Mouse (Mus musculus) neural tube, embryonic 12.5 days (tissue): Measurements from ENCODE around the gene Paf1. TPM values are rescaled to one million over a fixed set of nuclear protein-coding genes. Genes with fewer than 3 reads are reported as not detected.

Experiments used
- ATAC-seq: fragments of 200-750 bp; cut with Nextera tagmentation; 2 replicates; pipeline ENCODE4 v1.8.0; 2017; ENCODE audit warnings: low read depth, mild to moderate bottlenecking, moderate TSS enrichment, moderate library complexity; ENCODE audit not compliant: low FRiP score
- H3K27ac ChIP-seq: fragments of 300-500 bp; sonication (generic); 2 replicates; pipeline ENCODE4 v1.5.1; 2016
- H3K27me3 ChIP-seq: fragments of 300-500 bp; sonication (generic); replicated peaks from 2 replicates; pipeline ENCODE4 v1.6.1; 2016; ENCODE audit warnings: mild to moderate bottlenecking
- H3K36me3 ChIP-seq: fragments of 300-500 bp; sonication (generic); 2 replicates; pipeline ENCODE4 v1.6.1; 2016; ENCODE audit warnings: mild to moderate bottlenecking
- H3K4me1 ChIP-seq: fragments of 300-500 bp; sonication (generic); 2 replicates; pipeline ENCODE4 v1.6.1; 2016
- H3K4me2 ChIP-seq: fragments of 300-500 bp; sonication (generic); replicated peaks from 2 replicates; pipeline ENCODE4 v1.6.1; 2016; ENCODE audit warnings: mild to moderate bottlenecking
- H3K4me3 ChIP-seq: fragments of 300-500 bp; sonication (generic); 2 replicates; pipeline ENCODE4 v1.5.1; 2016
- H3K9ac ChIP-seq: fragments of 300-500 bp; sonication (generic); 2 replicates; pipeline ENCODE4 v1.6.1; 2016; ENCODE audit warnings: mild to moderate bottlenecking
- H3K9me3 ChIP-seq: fragments of 300-500 bp; sonication (generic); 2 replicates; pipeline ENCODE4 v1.6.1; 2016; ENCODE audit warnings: mild to moderate bottlenecking
- WGBS: fragments of 180-500 bp; shearing (Covaris S2); methylation state at CpG from one replicate; pipeline ENCODE4 v1.1.7; 2016; 5-methylcytosine and 5-hydroxymethylcytosine counted together
- polyA plus RNA-seq: library from polyadenylated mRNA; unstranded; fragments of >200 nt; fragmentation: Nextera tagmentation; extraction: Ambion mirVana; gene quantifications from 2 replicates; pipeline ENCODE4 v1.2.1, GENCODE M21; 2016

Gene Paf1
- polyA plus RNA-seq, 1 experiment from 2014 or later: 85.3 TPM

DNA sequence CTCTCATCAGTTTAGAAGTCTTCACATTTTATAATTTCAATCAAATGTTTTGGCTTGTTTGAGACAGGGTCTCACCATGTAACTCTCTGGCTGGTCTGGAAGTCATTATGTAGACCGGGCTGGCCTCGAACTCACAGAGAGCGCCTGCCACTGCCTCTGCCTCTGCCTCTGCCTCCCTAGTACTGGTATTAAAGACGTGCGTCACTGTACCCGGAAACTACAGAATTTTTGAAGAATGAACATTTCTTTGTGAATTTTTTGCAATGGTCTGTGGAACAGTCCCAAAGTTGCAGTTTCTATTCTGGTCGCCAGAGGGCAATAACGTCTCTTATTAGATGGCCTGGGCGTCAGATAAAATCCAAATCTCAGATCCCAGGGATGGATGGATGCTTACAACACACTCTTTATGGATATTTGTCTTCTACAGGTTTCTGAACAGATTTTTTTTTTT, 19.6 kb upstream of the Paf1 start:
- H3K9me3 ChIP-seq: no peaks in the 10 kb centered on the region
- H3K27me3 ChIP-seq: peaks cover 7% of the 10 kb centered on the region; the same call in 1 of the 2 replicates
- WGBS: under 1% methylated on average over 9 of the region's 9 CpGs
- ATAC-seq: 0 out of 2 replicates have a peak, but pooled peaks have one; percentile 0
- peaks cover 18% of the 10 kb centered on the region for H3K36me3 ChIP-seq
- peaks cover 58% of the 10 kb centered on the region for H3K4me1 ChIP-seq
- no peak overlapping the region for H3K9ac ChIP-seq
- H3K4me2 ChIP-seq: peak overlapping the region; percentile 90
- H3K4me3 ChIP-seq: peak overlapping the region; percentile 69
- no peak overlapping the region for H3K27ac ChIP-seq

DNA sequence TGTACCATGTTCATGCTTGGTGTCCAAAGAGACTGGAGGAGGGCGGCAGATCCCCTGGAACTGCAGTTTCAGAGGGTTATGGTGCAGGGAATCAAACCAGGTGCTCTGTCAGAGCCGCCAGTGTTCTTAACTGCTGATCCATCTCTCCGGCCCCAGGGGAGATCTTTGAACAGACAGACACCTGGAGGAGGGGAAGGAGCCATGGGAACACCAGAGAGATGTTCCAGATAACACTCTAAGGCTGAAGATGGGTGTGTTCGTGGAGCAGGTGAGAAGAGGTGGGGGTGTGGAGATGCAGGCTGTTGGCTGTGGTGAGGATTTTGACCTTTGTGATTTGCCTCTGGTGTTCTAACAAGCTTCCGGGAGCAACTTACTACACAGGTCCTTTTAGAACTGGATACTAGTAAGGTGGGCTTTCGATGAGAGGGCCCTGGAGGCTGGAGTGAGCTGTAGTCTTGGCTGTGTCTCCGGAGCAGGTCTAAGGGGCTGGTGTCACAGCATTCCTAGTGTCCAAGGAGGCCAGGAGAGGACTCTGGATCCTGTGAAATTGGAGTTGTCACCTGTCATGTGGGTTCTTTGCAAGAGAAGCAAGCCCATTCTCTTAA, 18.8 kb upstream of the Paf1 start:
- Histone ChIP-seq H3K4me3 (no peak overlapping the region), H3K36me3 (peaks cover 10% of the 10 kb centered on the region)
- 86% methylated on average over 7 of the region's 7 CpGs for WGBS

DNA sequence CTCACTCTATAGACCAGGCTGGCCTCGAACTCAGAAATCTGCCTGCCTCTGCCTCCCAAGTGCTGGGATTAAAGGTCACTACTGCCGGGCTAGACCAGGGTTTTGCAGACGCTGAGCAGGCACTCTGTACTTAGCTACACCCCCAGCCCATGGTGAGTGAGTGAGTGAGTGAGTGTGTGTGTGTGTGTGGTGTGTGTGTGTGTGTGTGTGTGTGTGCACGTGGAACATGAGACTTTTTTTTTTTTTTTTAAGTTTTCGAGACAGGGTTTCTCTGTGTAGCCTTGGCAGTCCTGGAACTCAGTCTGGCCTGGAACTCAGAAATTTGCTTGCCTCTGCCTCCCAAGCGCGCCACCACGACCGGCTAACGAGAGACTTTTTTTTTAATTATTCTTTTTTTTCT, 18.1 kb upstream of the Paf1 start:
- Histone ChIP-seq H3K9me3 (no peaks in the 10 kb centered on the region), H3K27ac (no peak overlapping the region), H3K4me2 (peak overlapping the region; percentile 66), H3K4me3 (no peak overlapping the region), H3K36me3 (peaks cover 3% of the 10 kb centered on the region; the same call in 1 of the 2 replicates), H3K4me1 (peaks cover 59% of the 10 kb centered on the region), H3K9ac (no peak overlapping the region), H3K27me3 (peaks cover 7% of the 10 kb centered on the region; the same call in 1 of the 2 replicates)
- no peak for ATAC-seq
- WGBS: 84% methylated on average over 10 of the region's 10 CpGs

More for the DNA sequence above, 18.8 kb upstream of the Paf1 start:
- H3K9ac ChIP-seq: no peak overlapping the region
- H3K27me3 ChIP-seq: peaks cover 7% of the 10 kb centered on the region; the same call in 1 of the 2 replicates
- H3K27ac ChIP-seq: no peak overlapping the region
- H3K4me2 ChIP-seq: no peak overlapping the region
- ATAC-seq: no peak
- H3K9me3 ChIP-seq: no peaks in the 10 kb centered on the region
- peaks cover 61% of the 10 kb centered on the region for H3K4me1 ChIP-seq

DNA sequence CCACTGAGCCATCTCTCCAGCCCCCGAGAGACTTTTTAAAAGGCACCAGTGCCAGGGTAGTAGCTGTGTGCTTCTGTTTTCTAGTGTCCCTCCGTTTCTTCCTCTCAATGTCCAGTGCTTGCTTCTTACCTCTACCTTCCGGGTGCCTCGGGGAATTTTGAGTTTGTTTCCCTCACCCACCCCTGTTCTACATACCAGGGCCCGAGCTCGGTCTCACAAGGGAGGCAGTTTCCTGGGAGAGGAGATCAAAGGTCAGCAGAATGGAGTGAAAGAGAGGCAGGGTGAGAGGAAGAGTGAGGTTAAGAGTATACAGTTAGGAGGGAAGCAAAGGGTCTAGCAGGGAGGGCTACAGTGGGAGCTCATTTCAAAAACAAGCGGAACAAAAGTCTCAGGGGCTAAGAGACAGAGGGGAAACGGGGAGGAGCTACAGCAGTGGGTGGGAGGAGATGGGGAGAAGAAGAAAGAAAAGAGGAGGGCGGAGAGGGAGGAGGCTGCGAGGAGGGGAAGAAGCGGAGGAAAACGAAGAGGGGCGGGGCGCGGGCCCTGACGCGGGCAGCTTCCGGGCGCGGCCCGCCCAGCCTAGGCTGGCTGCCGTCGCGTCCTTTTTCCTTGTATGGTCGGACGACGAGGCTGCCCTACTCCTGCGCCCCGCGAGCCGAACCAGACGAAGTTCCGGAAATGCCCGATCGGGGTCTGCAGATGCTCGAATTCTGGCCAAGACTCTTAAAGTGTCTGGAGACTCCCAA, 17.4 kb upstream of the Paf1 start:
- Histone ChIP-seq H3K9ac (peak overlapping the region; percentile 56), H3K9me3 (no peaks in the 10 kb centered on the region), H3K36me3 (no peaks in the 10 kb centered on the region), H3K4me3 (peak overlapping the region; percentile 36), H3K4me2 (peak overlapping the region; percentile 66), H3K4me1 (peaks cover 53% of the 10 kb centered on the region), H3K27me3 (peaks cover 7% of the 10 kb centered on the region; the same call in 1 of the 2 replicates), H3K27ac (peak overlapping the region; percentile 86)
- peak; percentile 42 for ATAC-seq
- WGBS: 2% methylated on average over 35 of the region's 36 CpGs

DNA sequence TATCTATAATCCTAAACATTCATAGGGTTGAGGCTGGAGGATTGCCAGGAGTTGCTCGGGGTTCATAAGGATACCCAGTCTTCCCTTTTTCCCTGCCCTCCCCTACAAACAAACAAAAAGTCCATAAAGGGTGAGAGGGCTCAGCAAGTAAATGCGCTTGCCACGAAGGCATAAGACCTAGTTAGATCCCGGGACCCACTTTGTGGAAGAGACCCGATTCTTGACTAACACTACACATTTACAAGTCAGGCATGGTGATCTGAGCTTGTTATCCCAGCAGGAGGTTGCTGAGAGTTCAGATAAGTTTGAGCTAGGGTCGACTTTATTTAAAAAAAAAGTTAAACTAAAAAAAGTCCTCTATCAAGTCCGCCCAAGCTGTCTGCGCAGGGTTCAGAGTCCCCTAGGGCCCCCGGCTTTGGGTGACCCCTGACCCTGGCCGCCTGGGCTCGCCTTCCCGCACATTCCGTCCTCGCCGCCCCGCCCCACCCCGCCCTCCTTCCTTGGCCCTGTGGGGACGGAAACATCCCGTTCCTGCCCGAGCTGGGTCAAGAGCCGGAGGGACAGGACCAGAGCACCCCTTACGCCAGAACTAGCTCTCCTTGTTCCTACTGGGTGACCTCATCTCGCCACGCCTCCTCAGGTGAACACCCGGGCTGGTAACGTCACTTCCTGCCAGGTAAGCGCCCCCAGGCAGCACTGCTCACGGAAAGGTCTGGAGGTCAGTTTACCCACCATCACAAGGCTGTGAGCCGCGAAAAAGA, 16.6 kb upstream of the Paf1 start:
- ATAC-seq: no peak
- 5% methylated on average over 28 of the region's 30 CpGs for WGBS
- Histone ChIP-seq H3K9ac (peak overlapping the region; percentile 56), H3K4me3 (peak overlapping the region; percentile 36), H3K27me3 (peaks cover 7% of the 10 kb centered on the region; the same call in 1 of the 2 replicates), H3K4me1 (peaks cover 50% of the 10 kb centered on the region), H3K9me3 (no peaks in the 10 kb centered on the region), H3K27ac (peak overlapping the region; percentile 86), H3K36me3 (no peaks in the 10 kb centered on the region), H3K4me2 (peak overlapping the region; percentile 66)

DNA sequence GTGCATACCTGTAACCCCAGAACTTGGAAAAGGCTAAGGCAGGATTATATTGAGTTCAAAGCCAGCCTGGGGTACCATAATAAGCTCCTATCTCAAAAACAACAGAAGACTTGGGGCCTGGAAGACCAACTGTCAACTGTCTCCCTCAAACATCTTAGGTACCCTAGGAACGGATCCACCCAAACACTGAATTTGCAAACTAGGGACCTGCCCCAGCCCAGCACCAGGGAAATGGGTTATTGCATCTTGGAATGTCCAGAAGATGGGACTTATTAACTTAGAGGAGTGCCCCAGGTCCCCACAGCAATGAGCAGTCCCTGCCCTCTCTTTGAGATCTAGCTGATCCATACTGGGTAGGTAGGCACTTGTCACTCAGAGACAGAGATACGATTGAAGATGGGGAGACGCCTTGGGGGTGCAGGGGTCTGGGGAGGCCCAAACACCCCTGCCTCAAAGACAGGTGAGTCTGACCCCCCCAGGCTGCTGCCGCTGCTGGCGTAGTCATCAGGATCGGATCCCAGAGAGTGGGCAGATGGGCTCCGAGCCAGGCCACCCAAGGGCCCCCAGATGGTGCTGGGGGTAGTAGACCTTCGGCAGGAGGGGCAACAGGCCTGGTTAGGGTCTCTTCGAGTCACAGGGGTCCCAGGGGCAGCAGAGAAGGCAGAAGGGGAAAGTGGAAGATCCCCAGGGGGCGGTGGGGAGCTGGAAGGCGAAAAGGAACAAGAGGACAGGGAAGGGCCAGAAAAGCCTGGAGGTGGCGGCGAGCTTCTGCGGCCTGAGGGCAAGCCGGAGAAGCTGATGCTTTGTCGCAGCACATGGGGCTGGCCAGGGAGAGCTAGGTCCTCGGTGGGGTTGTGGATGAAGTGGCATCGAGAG, 15.3 kb upstream of the Paf1 start:
- Histone ChIP-seq H3K9me3 (no peaks in the 10 kb centered on the region), H3K4me2 (peak overlapping the region; percentile 93), H3K27ac (no peak overlapping the region), H3K36me3 (no peaks in the 10 kb centered on the region), H3K9ac (peak overlapping the region; percentile 77; the same call in 1 of the 2 replicates), H3K4me1 (peaks cover 61% of the 10 kb centered on the region), H3K4me3 (peak overlapping the region; percentile 55; the same call in 1 of the 2 replicates), H3K27me3 (peaks cover 7% of the 10 kb centered on the region; the same call in 1 of the 2 replicates)
- 73% methylated on average over 18 of the region's 18 CpGs for WGBS
- no peak for ATAC-seq

DNA sequence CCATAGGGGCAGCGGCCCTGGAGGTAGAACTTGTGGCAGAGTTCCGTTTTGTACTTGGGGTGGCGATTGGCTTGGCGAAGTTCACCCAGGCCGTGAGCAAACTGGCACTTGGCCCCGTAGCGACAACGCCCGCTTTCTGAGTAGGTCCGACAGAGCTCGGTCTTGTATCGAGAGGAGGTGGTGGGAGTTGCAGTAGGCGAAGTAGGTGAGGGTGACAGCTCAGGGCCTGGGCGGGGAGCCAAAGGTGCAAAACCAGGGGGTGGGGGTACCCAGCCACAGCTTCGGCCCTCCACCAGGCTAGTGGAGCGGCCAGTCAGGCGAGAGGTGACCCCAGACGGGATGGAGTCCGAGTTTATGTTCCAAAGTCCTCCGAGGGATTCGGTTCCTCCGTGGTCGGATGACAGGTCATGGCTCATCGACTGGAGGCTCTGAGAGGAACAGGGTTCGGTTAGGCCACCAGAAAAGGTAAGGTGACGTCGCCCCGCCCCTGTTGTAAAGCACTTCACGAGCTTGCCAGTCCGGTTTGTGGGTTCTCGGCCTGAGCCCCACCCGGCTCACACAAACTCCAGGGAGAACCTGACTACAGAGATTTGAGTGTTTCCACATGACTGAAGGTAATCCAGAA, 14.6 kb upstream of the Paf1 start:
- H3K9ac ChIP-seq: peak overlapping the region; percentile 77
- H3K4me3 ChIP-seq: peak overlapping the region; percentile 55
- peaks cover 62% of the 10 kb centered on the region for H3K4me1 ChIP-seq
- H3K27ac ChIP-seq: no peak overlapping the region
- no peak for ATAC-seq
- H3K27me3 ChIP-seq: peaks cover 7% of the 10 kb centered on the region; the same call in 1 of the 2 replicates
- no peaks in the 10 kb centered on the region for H3K9me3 ChIP-seq
- WGBS: 44% methylated on average over 32 of the region's 32 CpGs
- H3K36me3 ChIP-seq: no peaks in the 10 kb centered on the region
- peak overlapping the region; percentile 93 for H3K4me2 ChIP-seq

DNA sequence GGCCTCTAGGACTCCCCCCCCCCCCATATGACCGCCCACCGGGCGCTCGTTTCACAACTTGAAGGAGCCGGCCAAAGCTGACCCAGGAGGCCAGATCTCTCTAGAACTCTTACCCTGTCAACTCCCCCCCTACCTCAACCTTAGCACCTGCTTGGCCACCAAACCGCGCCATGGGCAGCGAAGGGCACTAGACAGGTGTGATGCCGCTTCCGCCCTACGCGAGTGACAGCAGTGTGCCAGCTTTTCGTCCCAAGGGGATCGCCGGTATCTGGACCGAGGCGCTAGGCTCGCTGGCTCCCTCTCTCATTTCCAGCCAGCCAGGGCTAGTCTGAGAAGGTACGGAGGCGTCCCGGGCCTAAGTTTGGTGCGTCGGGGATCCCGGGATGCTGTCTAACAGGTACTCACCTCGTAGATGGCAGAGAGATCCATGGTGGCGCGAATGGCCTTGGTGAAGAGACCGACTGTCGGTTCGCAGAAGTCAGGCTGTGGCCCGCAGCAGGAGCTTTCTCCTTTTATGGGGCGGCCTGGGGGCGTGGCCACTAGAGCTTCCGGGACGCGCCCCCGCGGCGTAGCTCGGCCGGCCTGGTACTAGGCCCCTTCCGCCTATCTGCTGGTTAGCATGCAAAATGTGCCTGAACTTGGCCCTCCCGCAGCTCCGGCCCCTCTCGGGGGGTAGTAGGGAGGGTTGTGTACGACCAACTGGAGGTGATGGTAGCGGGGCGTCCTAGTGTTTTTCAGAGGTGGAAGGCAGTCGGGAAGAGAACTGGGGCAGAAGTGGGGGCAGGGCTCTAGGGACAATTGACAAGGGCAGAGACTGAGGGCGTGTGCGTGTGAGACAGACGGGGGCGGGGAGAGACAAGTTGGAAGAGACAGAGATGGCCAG, 13.7 kb upstream of the Paf1 start:
- ATAC-seq: peak; percentile 48

DNA sequence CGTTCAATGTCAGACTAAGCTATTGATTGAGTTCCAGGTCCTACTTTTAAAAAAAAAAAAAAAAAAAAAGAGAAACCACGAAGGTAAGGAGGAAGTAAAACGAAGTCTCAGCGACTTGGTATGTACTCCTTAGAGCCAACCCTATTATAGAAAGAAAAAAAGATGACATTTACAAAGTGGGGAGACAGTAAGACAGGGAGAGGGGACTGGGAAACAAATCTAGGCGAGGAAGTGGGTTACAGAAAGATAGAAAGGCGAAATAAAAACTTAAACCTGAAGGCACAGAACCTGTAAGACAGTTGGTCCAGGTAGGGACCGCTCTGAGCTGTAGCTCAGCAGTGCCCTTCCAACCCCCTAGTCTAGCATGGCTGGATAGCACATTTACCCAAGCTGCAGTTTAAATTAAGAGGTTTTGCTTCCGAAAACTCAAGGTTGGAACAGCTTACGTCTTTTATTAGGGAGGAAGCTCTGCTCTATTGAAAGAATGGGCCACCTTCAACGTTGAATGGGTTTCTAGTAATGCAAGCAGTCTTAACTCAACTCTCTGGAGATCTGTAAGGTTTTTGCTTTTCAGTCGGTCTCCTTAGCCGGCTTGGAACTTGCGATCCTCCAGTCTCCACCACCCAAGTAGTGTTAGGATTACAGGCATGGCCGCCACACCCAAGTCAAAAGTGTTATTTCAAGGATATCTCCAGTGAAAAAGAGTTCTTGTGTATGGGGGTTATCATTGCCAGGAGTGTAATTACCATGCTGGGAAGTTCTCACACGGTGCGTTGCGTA, 12.3 kb upstream of the Paf1 start, which contains the start of gene Zfp36:
TSS of gene Zfp36 (minus strand) at position 17 of the 780 bp plus-strand sequence.
- peak within 1 kb of the TSS; percentile 77 for H3K9ac ChIP-seq
- H3K27ac ChIP-seq: peak within 1 kb of the TSS; percentile 66
- peak within 1 kb of the TSS; percentile 93 for H3K4me2 ChIP-seq
- WGBS: 62% methylated on average over 17 of the region's 17 CpGs
- H3K4me3 ChIP-seq: peak within 1 kb of the TSS; percentile 55
- H3K36me3 ChIP-seq: peaks cover 1% of the 10 kb centered on the region; the same call in 1 of the 2 replicates
- no peak for ATAC-seq
- H3K27me3 ChIP-seq: peaks cover 7% of the 10 kb centered on the region; the same call in 1 of the 2 replicates
- no peaks in the 10 kb centered on the region for H3K9me3 ChIP-seq
- H3K4me1 ChIP-seq: peaks cover 53% of the 10 kb centered on the region

More for the DNA sequence above, 13.7 kb upstream of the Paf1 start:
- Histone ChIP-seq H3K27ac (peak overlapping the region; percentile 66), H3K4me3 (peak overlapping the region; percentile 55), H3K36me3 (no peaks in the 10 kb centered on the region), H3K27me3 (peaks cover 7% of the 10 kb centered on the region; the same call in 1 of the 2 replicates), H3K4me1 (peaks cover 58% of the 10 kb centered on the region), H3K9me3 (no peaks in the 10 kb centered on the region), H3K4me2 (peak overlapping the region; percentile 93), H3K9ac (peak overlapping the region; percentile 77)
- under 1% methylated on average over 53 of the region's 53 CpGs for WGBS
